Mouse (Mus musculus): Measurements from ENCODE around the gene Tom1l2. TPM values are rescaled to one million over a fixed set of nuclear protein-coding genes. Genes with fewer than 3 reads are reported as not detected.
A peak's percentile ranks its signal among the peaks of the same experiment; 100 is the strongest.

Gene Tom1l2
- polyA plus RNA-seq, 1 experiment from 2014 or later, result 3.6 TPM

GRCm38 (mm10) chr11:60209217-60209932, 143.3 kb downstream of the Tom1l2 start:
- peaks cover 27% of the 10 kb centered on the region for H3K36me3 ChIP-seq (replicated peaks; ENCODE audit: insufficient read depth, low read length)
- H3K4me1 ChIP-seq (ENCODE audit: insufficient read depth), result peaks cover 70% of the 10 kb centered on the region
- TF ChIP-seq CTCF (IDR thresholded peaks at IDR 0.05; ENCODE audit: low read depth) (no peak), EP300 (IDR thresholded peaks at IDR 0.05; ENCODE audit: low read depth) (no peak)
- peak overlapping the region; percentile 69 for H3K9ac ChIP-seq (replicated peaks)
- no peaks in the 10 kb centered on the region for H3K9me3 ChIP-seq (ENCODE audit: low read length)
- no peaks in the 10 kb centered on the region for H3K27me3 ChIP-seq (ENCODE audit: insufficient read depth, low read length)
- ATAC-seq (no peak), DNase-seq (peak; percentile 78)
- peak overlapping the region; percentile 93 for H3K27ac ChIP-seq (ENCODE audit: low read depth)
- WGBS (ENCODE audit: insufficient replicate concordance), result 22% methylated on average over 7 of the region's 7 CpGs
- H3K4me3 ChIP-seq (ENCODE audit: low read depth, low read length), result peak overlapping the region; percentile 56
- H3K4me2 ChIP-seq (ENCODE audit: low read depth, low read length), result peak overlapping the region; percentile 90

DNA sequence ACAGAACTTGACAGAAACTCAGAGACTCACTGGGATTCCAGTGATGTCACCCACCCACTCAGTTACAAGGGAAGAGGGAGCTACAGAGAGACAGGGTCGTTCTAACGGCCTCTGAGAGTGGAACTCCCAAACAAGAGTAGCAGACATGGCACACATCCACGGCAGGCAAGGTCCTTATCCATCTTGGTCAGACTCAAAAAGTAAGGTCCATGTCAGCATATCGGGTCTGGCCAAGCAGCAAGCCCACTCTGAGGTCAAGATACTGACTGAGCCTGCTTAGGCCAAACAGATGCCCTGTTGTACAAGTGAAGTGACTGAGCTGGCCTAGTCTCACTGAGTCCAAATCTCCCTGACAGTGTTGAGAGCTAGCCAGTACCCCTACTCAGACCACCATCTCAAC, 144.0 kb downstream of the Tom1l2 start:
- TF ChIP-seq CTCF (IDR thresholded peaks at IDR 0.05; ENCODE audit: low read depth), result no peak
- no peak for TF ChIP-seq EP300 (IDR thresholded peaks at IDR 0.05; ENCODE audit: low read depth)
- ATAC-seq, result no peak
- WGBS (ENCODE audit: insufficient replicate concordance), result 28% methylated on average over 4 of the region's 4 CpGs
- Histone ChIP-seq H3K27me3 (ENCODE audit: insufficient read depth, low read length) (no peaks in the 10 kb centered on the region), H3K9me3 (ENCODE audit: low read length) (no peaks in the 10 kb centered on the region), H3K36me3 (replicated peaks; ENCODE audit: insufficient read depth, low read length) (peaks cover 34% of the 10 kb centered on the region), H3K27ac (ENCODE audit: low read depth) (peak overlapping the region; percentile 93), H3K9ac (replicated peaks) (peak overlapping the region; percentile 69), H3K4me1 (ENCODE audit: insufficient read depth) (peaks cover 70% of the 10 kb centered on the region), H3K4me3 (ENCODE audit: low read depth, low read length) (peak overlapping the region; percentile 56), H3K4me2 (ENCODE audit: low read depth, low read length) (peak overlapping the region; percentile 90)
- DNase-seq, result no peak

GRCm38 (mm10) chr11:60208201-60208600, 144.5 kb downstream of the Tom1l2 start:
- Histone ChIP-seq H3K4me2 (ENCODE audit: low read depth, low read length) (peak overlapping the region; percentile 90), H3K36me3 (replicated peaks; ENCODE audit: insufficient read depth, low read length) (peaks cover 39% of the 10 kb centered on the region), H3K9me3 (ENCODE audit: low read length) (no peaks in the 10 kb centered on the region), H3K9ac (replicated peaks) (peak overlapping the region; percentile 69), H3K27me3 (ENCODE audit: insufficient read depth, low read length) (no peaks in the 10 kb centered on the region), H3K4me1 (ENCODE audit: insufficient read depth) (peaks cover 70% of the 10 kb centered on the region), H3K27ac (ENCODE audit: low read depth) (peak overlapping the region; percentile 93), H3K4me3 (ENCODE audit: low read depth, low read length) (peak overlapping the region; percentile 56)
- ATAC-seq (no peak), DNase-seq (no peak)
- 54% methylated on average over 6 of the region's 6 CpGs for WGBS (ENCODE audit: insufficient replicate concordance)
- no peak for TF ChIP-seq CTCF (IDR thresholded peaks at IDR 0.05; ENCODE audit: low read depth)
- no peak for TF ChIP-seq EP300 (IDR thresholded peaks at IDR 0.05; ENCODE audit: low read depth)

DNA sequence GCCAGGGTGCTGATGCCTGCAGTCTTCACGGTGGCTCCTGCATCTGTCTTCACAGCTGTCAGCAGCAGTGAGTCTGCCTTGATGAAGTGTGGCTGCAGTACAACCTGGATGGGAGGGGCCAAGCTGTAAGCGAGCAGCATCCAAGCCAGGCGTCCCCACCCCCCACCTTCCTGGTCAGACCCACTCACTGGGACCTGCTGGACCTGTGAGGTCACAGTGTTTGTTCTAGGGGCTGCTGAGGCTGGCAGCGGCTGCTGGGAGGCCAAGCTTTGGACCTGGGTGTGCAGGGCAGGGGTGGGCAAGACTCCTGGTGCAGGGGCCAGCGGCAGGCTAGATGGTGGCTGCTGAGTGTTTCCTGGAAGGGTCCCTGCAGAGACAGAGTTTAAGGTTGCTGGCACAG, 146.5 kb downstream of the Tom1l2 start:
- H3K27ac ChIP-seq (ENCODE audit: low read depth), result no peak overlapping the region
- DNase-seq, result no peak
- peaks cover 54% of the 10 kb centered on the region for H3K4me1 ChIP-seq (ENCODE audit: insufficient read depth)
- H3K4me3 ChIP-seq (ENCODE audit: low read depth, low read length), result no peak overlapping the region
- 67% methylated on average over 5 of the region's 5 CpGs for WGBS (ENCODE audit: insufficient replicate concordance)
- no peak overlapping the region for H3K9ac ChIP-seq (replicated peaks)
- H3K36me3 ChIP-seq (replicated peaks; ENCODE audit: insufficient read depth, low read length), result peaks cover 59% of the 10 kb centered on the region
- TF ChIP-seq CTCF (IDR thresholded peaks at IDR 0.05; ENCODE audit: low read depth) (no peak), EP300 (IDR thresholded peaks at IDR 0.05; ENCODE audit: low read depth) (no peak)
- H3K9me3 ChIP-seq (ENCODE audit: low read length), result no peaks in the 10 kb centered on the region
- no peak overlapping the region for H3K4me2 ChIP-seq (ENCODE audit: low read depth, low read length)
- ATAC-seq, result no peak
- H3K27me3 ChIP-seq (ENCODE audit: insufficient read depth, low read length), result no peaks in the 10 kb centered on the region

DNA sequence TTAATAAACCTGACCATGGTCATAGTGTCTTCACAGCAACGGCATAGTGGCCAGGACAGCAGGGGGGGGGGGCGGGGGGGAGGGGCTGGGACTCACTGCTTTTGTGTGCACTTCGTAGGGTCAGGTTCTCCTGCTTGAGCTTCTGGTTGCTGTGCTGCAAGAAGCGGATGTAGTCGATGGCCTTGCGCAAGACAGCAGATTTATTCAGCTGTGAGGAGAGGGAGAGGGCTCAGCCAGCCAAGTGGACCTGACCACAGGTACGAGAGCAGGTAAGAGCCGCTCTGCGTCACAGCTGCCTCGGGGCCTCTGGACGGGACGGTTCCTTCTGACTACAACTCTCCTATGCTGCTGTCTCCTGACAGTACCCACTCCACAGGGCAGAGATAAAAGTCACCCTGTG, 147.7 kb downstream of the Tom1l2 start:
- Histone ChIP-seq H3K9me3 (ENCODE audit: low read length) (no peaks in the 10 kb centered on the region), H3K4me3 (ENCODE audit: low read depth, low read length) (no peak overlapping the region), H3K4me1 (ENCODE audit: insufficient read depth) (peaks cover 45% of the 10 kb centered on the region), H3K27ac (ENCODE audit: low read depth) (no peak overlapping the region), H3K27me3 (ENCODE audit: insufficient read depth, low read length) (no peaks in the 10 kb centered on the region), H3K36me3 (replicated peaks; ENCODE audit: insufficient read depth, low read length) (peaks cover 71% of the 10 kb centered on the region), H3K9ac (replicated peaks) (no peak overlapping the region), H3K4me2 (ENCODE audit: low read depth, low read length) (no peak overlapping the region)
- WGBS (ENCODE audit: insufficient replicate concordance), result 65% methylated on average over 11 of the region's 12 CpGs
- DNase-seq, result peak; percentile 65
- ATAC-seq, result peak; percentile 38
- TF ChIP-seq CTCF (IDR thresholded peaks at IDR 0.05; ENCODE audit: low read depth) (no peak), EP300 (IDR thresholded peaks at IDR 0.05; ENCODE audit: low read depth) (no peak)

- peaks cover 25% of the 10 kb centered on the region for H3K4me1 ChIP-seq (ENCODE audit: insufficient read depth)
- H3K4me2 ChIP-seq (ENCODE audit: low read depth, low read length), result no peak overlapping the region
- H3K9me3 ChIP-seq (ENCODE audit: low read length), result no peaks in the 10 kb centered on the region
- no peaks in the 10 kb centered on the region for H3K27me3 ChIP-seq (ENCODE audit: insufficient read depth, low read length)
- no peak overlapping the region for H3K4me3 ChIP-seq (ENCODE audit: low read depth, low read length)
- 89% methylated on average over 26 of the region's 26 CpGs for WGBS (ENCODE audit: insufficient replicate concordance)
- no peak for ATAC-seq
- H3K9ac ChIP-seq (replicated peaks), result no peak overlapping the region; the same call in 1 of the 2 replicates
- no peak overlapping the region for H3K27ac ChIP-seq (ENCODE audit: low read depth)
- H3K36me3 ChIP-seq (replicated peaks; ENCODE audit: insufficient read depth, low read length), result peaks cover 84% of the 10 kb centered on the region
- TF ChIP-seq EP300 (IDR thresholded peaks at IDR 0.05; ENCODE audit: low read depth), result no peak
- no peak for TF ChIP-seq CTCF (IDR thresholded peaks at IDR 0.05; ENCODE audit: low read depth)
- no peak for DNase-seq
Measured at GRCm38 (mm10) chr11:60202710-60203638, 149.7 kb downstream of the Tom1l2 start.
